Mouse (Mus musculus) liver, adult 2 months (tissue): Measurements from ENCODE around the gene Ncaph.

Source experiments
- CTCF ChIP-seq: fragments of 200-500 bp; IDR thresholded peaks from 2 replicates; pipeline ENCODE4 v1.5.1; 2011; ENCODE audit warnings: low read depth, low read length, control low read depth
- POLR2A ChIP-seq: fragments of 200-500 bp; IDR thresholded peaks from 2 replicates; pipeline ENCODE4 v1.6.1; 2011; ENCODE audit warnings: low read length, control low read depth; ENCODE audit not compliant: insufficient read depth; ENCODE audit errors: extremely low read depth

- TF ChIP-seq CTCF (no peak), POLR2A (no peak)
Observed at GRCm38 (mm10) chr2:127080591-127081218, 53.0 kb downstream of the Ncaph start.
